In genomic region chr10:44071095-44071494, GRCm38 (mm10) we compare ENCODE assay signal across 9 mouse cellular contexts.
A peak's percentile ranks its signal among the peaks of the same experiment; 100 is the strongest.
DNase-seq lines count a peak whose midpoint lies in the region; ATAC-seq lines count a peak whose summit lies in the region.
"Had no signal": no experiment of that assay in that cellular context is flagged by ENCODE, and none has a peak within 500 bp of the region (broad histone marks: within the 10 kb centered on the region; RNA-seq: fewer than 3 reads in every experiment).

No protein-coding gene starts in this region.

- H3K27ac ChIP-seq in forebrain, embryonic 13.5 days: no peak overlapping the region

- H3K4me3 ChIP-seq in forebrain, embryonic 13.5 days: no peak overlapping the region
- H3K4me3 ChIP-seq: myocyte had no signal

- H3K4me2 ChIP-seq in forebrain, embryonic 13.5 days: no peak overlapping the region

- intact Hi-C loops in left cerebral cortex, postnatal 10 days (cut with DNase I): loop anchor here (2.0 to 10.0 kb wide), 2 partner anchors 116 to 496 kb away; partner anchors contain the start of gene Cd24a

- under 1% methylated on average over 4 of the region's 4 CpGs for WGBS in forebrain, embryonic 13.5 days

- no peak overlapping the region for H3K9ac ChIP-seq in forebrain, embryonic 13.5 days

- H3K27me3 ChIP-seq in forebrain, embryonic 13.5 days: no peaks in the 10 kb centered on the region

- H3K9me3 ChIP-seq in forebrain, embryonic 13.5 days (replicated peaks): no peaks in the 10 kb centered on the region

- peak; percentile 86 for ATAC-seq in forebrain, embryonic 13.5 days
- ATAC-seq in inflammation-experienced regulatory T-cells, adult 6 months: peak; percentile 88
- peak; percentile 91 for ATAC-seq in megakaryocyte-erythroid progenitor cell, adult 5-6 weeks (replicated peaks; ENCODE audit: low FRiP score, low TSS enrichment, poor library complexity, severe bottlenecking)

- H3K36me3 ChIP-seq in forebrain, embryonic 13.5 days (ENCODE audit: poor library complexity, severe bottlenecking): no peaks in the 10 kb centered on the region

- peak; percentile 4 for DNase-seq in cerebellum, adult 11 months
- DNase-seq in cerebellum, adult 11-12 months: no peak
- DNase-seq in brain, adult 2 months (ENCODE audit: low read depth, low spot score): peak; percentile 72
- peak; percentile 44 to 55 for DNase-seq in left cerebral cortex, postnatal 10 days (ENCODE audit: extremely low spot score in 1 of 2, low spot score in 2 of 2)
- peak; percentile 54 to 70 for DNase-seq in right cerebral cortex, postnatal 10 days (ENCODE audit: low spot score in 2 of 2)

- H3K4me1 ChIP-seq in forebrain, embryonic 13.5 days: no peaks in the 10 kb centered on the region
